Mouse (Mus musculus): ENCODE results near the gene Spata1.

DNA sequence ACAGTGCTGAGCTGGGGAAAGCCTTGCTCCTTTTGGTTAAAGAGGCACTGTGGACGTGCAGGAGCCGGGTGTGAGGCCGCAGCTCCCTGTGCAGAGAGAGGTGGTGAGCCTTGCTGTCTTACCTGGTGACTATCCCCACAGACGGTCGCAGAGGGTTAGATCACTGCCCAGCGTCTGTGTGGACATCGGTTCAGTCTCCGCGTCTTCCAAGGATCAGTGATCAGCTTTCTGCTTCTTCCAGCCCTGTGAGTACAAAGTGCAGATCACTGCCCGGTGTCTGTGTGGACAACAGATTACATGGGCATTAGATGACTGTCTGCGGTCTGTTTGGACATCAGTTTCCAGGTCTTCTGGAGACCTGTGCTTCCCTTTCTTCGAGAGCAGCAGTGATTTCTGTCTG, 85.0 kb downstream of the Spata1 start:
- TF ChIP-seq CTCF (IDR thresholded peaks at IDR 0.05; ENCODE audit: borderline replicate concordance, extremely low read depth, insufficient read depth, insufficient read length): no peak
- no peak for TF ChIP-seq POLR2A (IDR thresholded peaks at IDR 0.05; ENCODE audit: borderline replicate concordance, extremely low read depth, insufficient read depth, insufficient read length, poor library complexity, severe bottlenecking)

Data from brain, embryonic 14.5 days (tissue).